Mouse (Mus musculus) hindbrain, embryonic 11.5 days (tissue): ENCODE measurements around the gene Nmu. TPM values are rescaled to one million over a fixed set of nuclear protein-coding genes. Genes with fewer than 3 reads are reported as not detected.

Experiments
- ATAC-seq: fragments of 200-750 bp; cut with Nextera tagmentation; 2 replicates; pipeline ENCODE4 v1.8.0; 2017; ENCODE audit warnings: mild to moderate bottlenecking, moderate TSS enrichment, moderate library complexity; ENCODE audit not compliant: low FRiP score
- DNase-seq: peaks from one replicate; pipeline ENCODE4 v3.0.0-alpha.2; 2015; ENCODE audit warnings: low spot score
- H3K27ac ChIP-seq: fragments of 300-500 bp; sonication (generic); 2 replicates; pipeline ENCODE4 v1.5.1; 2014; ENCODE audit warnings: mild to moderate bottlenecking, low read depth, low read length
- H3K27me3 ChIP-seq: fragments of 300-500 bp; sonication (generic); 2 replicates; pipeline ENCODE4 v1.6.1; 2014; ENCODE audit warnings: mild to moderate bottlenecking, low read length, moderate library complexity, mixed read lengths; ENCODE audit not compliant: control insufficient read depth, insufficient read depth
- H3K36me3 ChIP-seq: fragments of 300-500 bp; sonication (generic); 2 replicates; pipeline ENCODE4 v1.6.1; 2014; ENCODE audit warnings: mild to moderate bottlenecking, low read length, moderate library complexity, mixed read lengths; ENCODE audit not compliant: control insufficient read depth, insufficient read depth
- H3K4me1 ChIP-seq: fragments of 300-500 bp; sonication (generic); replicated peaks from 2 replicates; pipeline ENCODE4 v1.6.1; 2014; ENCODE audit warnings: low read length, mixed read lengths; ENCODE audit not compliant: control insufficient read depth, insufficient read depth
- H3K4me2 ChIP-seq: fragments of 300-500 bp; sonication (generic); replicated peaks from 2 replicates; pipeline ENCODE4 v1.6.1; 2014; ENCODE audit warnings: mild to moderate bottlenecking, low read depth, low read length
- H3K4me3 ChIP-seq: fragments of 300-500 bp; sonication (generic); 2 replicates; pipeline ENCODE4 v1.5.1; 2014; ENCODE audit warnings: low read depth, low read length
- H3K9ac ChIP-seq: fragments of 300-500 bp; sonication (generic); 2 replicates; pipeline ENCODE4 v1.6.1; 2014; ENCODE audit warnings: low read depth, low read length
- H3K9me3 ChIP-seq: fragments of 300-500 bp; sonication (generic); 2 replicates; pipeline ENCODE4 v1.6.1; 2016; ENCODE audit warnings: low read length; ENCODE audit not compliant: control insufficient read depth
- WGBS: fragments of 180-500 bp; shearing (Covaris S2); extraction: QIAGEN DNeasy Blood & Tissue Kit; methylation state at CpG from one replicate; pipeline ENCODE4 v1.1.7; 2014; 5-methylcytosine and 5-hydroxymethylcytosine counted together
- polyA plus RNA-seq: library from polyadenylated mRNA; unstranded; fragments of >200 nt; fragmentation: Nextera tagmentation; extraction: Ambion mirVana; gene quantifications from 2 replicates; pipeline ENCODE4 v1.2.1, GENCODE M21; 2014

The Nmu gene
- polyA plus RNA-seq: not detected in 2 replicates

DNA sequence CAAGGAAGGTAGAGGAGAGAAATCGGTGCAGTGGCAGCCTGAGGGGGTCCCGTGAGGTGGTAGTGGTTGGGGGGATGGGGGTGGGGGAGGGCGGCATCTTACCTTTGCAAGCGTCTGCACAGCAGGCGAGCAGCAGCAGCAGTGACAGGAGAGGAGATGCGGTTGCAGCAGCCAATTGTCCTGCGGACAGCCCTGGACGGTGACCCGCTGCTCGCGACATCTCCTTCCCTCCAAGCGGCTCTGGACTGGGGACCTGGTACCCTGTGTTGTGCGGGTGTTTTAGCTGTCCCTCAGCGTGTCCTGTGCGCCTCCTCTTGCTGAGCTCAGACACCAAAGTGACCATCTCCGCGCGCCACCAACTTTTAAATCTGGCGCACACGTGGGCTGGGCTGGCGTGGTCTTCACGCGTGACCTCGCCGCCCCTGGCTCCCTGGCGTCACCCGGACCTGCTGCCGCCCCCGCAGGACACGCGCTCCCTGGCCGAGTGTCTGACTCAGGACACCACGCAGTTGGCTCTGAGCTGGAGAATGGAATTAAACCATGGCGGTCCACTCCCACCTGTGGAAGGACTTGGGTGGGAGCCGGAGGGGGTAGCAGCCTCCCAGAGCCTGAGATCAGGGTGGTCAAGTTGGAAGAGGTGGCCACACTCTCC lies at the start of gene Nmu:
Gene Nmu, minus strand, starts transcription at position 336 of the 652 bp plus-strand sequence.
- peak; percentile 36 for DNase-seq
- Histone ChIP-seq H3K4me1 (0 out of 2 replicates have a peak, but pooled peaks cover 6% of the 10 kb centered on the region), H3K27ac (no peak within 1 kb of the TSS), H3K4me2 (peak within 1 kb of the TSS; percentile 65), H3K4me3 (peak within 1 kb of the TSS; percentile 32), H3K36me3 (no peaks in the 10 kb centered on the region), H3K27me3 (peaks cover 7% of the 10 kb centered on the region; the same call in 1 of the 2 replicates), H3K9me3 (no peaks in the 10 kb centered on the region), H3K9ac (peak within 1 kb of the TSS; percentile 23; the same call in 1 of the 2 replicates)
- WGBS: 4% methylated on average over 35 of the region's 35 CpGs
- ATAC-seq: peak; percentile 51; the same call in 1 of the 2 replicates

DNA sequence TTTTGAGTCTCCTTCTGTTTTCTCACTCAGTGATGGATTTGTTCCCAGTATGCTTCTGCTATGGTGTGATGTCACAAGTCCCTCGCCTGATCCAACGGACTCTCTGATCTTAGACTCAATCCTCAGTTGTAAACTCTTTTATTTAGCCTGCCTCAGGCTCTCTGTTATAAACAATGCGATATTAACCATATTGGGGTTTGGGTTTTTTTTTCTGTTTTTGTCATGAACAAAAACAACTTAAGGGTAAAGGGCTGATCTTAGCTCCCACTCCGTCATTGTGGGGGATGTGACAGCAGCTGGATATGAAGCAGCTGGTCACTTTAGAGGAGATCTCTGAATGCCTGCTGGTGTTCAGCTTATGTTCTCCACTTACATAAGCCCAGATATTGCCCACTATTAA lies 48.1 kb upstream of the Nmu start:
- Histone ChIP-seq H3K9ac (no peak overlapping the region), H3K36me3 (no peaks in the 10 kb centered on the region), H3K27me3 (no peaks in the 10 kb centered on the region), H3K27ac (no peak overlapping the region), H3K9me3 (no peaks in the 10 kb centered on the region), H3K4me1 (no peaks in the 10 kb centered on the region), H3K4me3 (no peak overlapping the region), H3K4me2 (no peak overlapping the region)
- 86% methylated on average over 4 of the region's 4 CpGs for WGBS
- no peak for ATAC-seq
- no peak for DNase-seq

GRCm38 (mm10) chr5:76394382-76394781 lies 30.8 kb upstream of the Nmu start:
- H3K36me3 ChIP-seq: no peaks in the 10 kb centered on the region
- no peaks in the 10 kb centered on the region for H3K4me1 ChIP-seq
- H3K9ac ChIP-seq: no peak overlapping the region
- no peaks in the 10 kb centered on the region for H3K9me3 ChIP-seq
- H3K27me3 ChIP-seq: no peaks in the 10 kb centered on the region
- no peak overlapping the region for H3K27ac ChIP-seq
- H3K4me3 ChIP-seq: no peak overlapping the region
- DNase-seq: no peak
- H3K4me2 ChIP-seq: no peak overlapping the region
- WGBS: 94% methylated on average over 5 of the region's 5 CpGs
- no peak for ATAC-seq

- Histone ChIP-seq H3K9ac (no peak overlapping the region), H3K9me3 (no peaks in the 10 kb centered on the region), H3K4me3 (no peak overlapping the region), H3K27me3 (no peaks in the 10 kb centered on the region), H3K4me2 (no peak overlapping the region), H3K27ac (no peak overlapping the region), H3K4me1 (no peaks in the 10 kb centered on the region), H3K36me3 (no peaks in the 10 kb centered on the region)
- ATAC-seq (no peak), DNase-seq (no peak)
- 86% methylated on average over 10 of the region's 10 CpGs for WGBS
Measured at GRCm38 (mm10) chr5:76389041-76389795, 25.6 kb upstream of the Nmu start.

- Histone ChIP-seq H3K27ac (no peak overlapping the region), H3K4me3 (no peak overlapping the region), H3K36me3 (no peaks in the 10 kb centered on the region), H3K4me2 (no peak overlapping the region), H3K27me3 (no peaks in the 10 kb centered on the region), H3K9me3 (no peaks in the 10 kb centered on the region), H3K9ac (no peak overlapping the region), H3K4me1 (no peaks in the 10 kb centered on the region)
- no peak for ATAC-seq
- DNase-seq: no peak
- 90% methylated on average over 2 of the region's 2 CpGs for WGBS
Measured at GRCm38 (mm10) chr5:76388474-76388873, 24.9 kb upstream of the Nmu start.

DNA sequence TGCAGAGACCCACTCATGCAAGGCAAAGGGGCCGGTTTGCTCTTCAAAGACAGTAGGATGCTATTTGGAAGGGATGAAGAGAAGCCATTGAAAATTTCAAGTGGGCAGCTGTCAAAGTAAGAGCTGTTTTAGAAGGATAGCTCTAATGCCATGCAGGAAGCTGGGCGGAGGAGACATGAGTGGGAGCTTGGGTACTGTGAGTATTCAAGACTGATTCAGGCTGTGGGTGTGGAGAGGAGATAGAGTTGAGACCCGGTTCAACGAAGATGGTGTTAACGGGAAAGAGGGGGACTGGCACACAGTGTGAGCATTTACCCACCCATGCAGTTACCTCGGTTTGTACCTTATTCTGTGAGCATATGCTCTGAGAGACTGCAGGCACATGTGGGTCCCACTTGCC lies 20.1 kb upstream of the Nmu start:
- H3K27ac ChIP-seq: no peak overlapping the region
- H3K4me1 ChIP-seq: no peaks in the 10 kb centered on the region
- 75% methylated on average over 6 of the region's 6 CpGs for WGBS
- no peak overlapping the region for H3K9ac ChIP-seq
- H3K36me3 ChIP-seq: no peaks in the 10 kb centered on the region
- no peak for ATAC-seq
- no peak overlapping the region for H3K4me3 ChIP-seq
- no peak for DNase-seq
- no peak overlapping the region for H3K4me2 ChIP-seq
- H3K27me3 ChIP-seq: no peaks in the 10 kb centered on the region
- no peaks in the 10 kb centered on the region for H3K9me3 ChIP-seq

DNA sequence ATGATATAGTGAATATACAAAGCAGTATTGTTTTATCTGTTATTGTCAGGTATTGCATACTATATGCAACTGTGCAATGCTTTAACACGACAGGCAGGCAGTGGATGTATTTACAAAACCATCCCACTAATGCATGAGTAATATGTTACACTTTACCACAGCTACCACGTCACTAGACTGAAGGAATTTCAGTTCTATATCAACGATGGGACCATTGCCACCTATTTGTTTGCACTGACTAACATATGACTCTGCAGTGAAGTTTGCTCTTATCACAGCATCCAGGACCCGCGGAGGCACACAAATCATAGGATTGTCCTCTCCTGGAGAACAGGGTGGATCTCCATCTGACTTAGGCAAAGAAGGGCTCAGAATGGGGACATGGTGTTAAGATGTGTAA lies 18.2 kb upstream of the Nmu start:
- Histone ChIP-seq H3K9ac (no peak overlapping the region), H3K4me3 (no peak overlapping the region), H3K4me2 (no peak overlapping the region), H3K4me1 (no peaks in the 10 kb centered on the region), H3K27ac (no peak overlapping the region), H3K9me3 (no peaks in the 10 kb centered on the region), H3K27me3 (no peaks in the 10 kb centered on the region), H3K36me3 (no peaks in the 10 kb centered on the region)
- no peak for DNase-seq
- 93% methylated on average over 5 of the region's 5 CpGs for WGBS
- no peak for ATAC-seq

- no peak for DNase-seq
- H3K4me1 ChIP-seq: no peaks in the 10 kb centered on the region
- no peaks in the 10 kb centered on the region for H3K27me3 ChIP-seq
- H3K27ac ChIP-seq: no peak overlapping the region
- no peak for ATAC-seq
- no peak overlapping the region for H3K4me3 ChIP-seq
- H3K9me3 ChIP-seq: no peaks in the 10 kb centered on the region
- no peak overlapping the region for H3K4me2 ChIP-seq
- H3K9ac ChIP-seq: no peak overlapping the region
- 45% methylated on average over 3 of the region's 3 CpGs for WGBS
- no peaks in the 10 kb centered on the region for H3K36me3 ChIP-seq
Measured at GRCm38 (mm10) chr5:76379216-76379615, 15.6 kb upstream of the Nmu start.
